Mouse (Mus musculus): ENCODE measurements around the gene Rmnd5b. TPM values are rescaled to one million over a fixed set of nuclear protein-coding genes. Genes with fewer than 3 reads are reported as not detected.
A peak's percentile ranks its signal among the peaks of the same experiment; 100 is the strongest.

Gene Rmnd5b
- polyA plus RNA-seq, 1 experiment from 2014 or later, result 16.0 TPM

DNA sequence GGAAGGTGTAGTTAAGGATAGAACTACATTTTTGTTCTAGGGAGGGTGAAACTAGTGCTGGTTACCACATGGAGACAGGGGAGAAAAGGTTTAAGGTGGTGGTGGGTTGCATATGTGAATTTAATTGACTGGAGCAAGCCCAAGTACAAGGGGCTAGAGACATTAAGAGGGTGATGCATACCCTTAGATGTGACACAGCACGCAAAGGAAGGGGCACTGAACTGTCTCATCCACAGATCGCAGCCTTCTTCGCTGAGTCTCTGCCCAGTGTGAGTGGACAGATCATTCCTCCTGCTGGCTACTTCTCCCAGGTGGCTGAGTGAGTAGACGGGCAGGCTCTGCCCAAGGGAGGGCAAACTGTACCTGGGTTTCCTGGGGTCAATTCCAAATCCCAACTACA, 42.3 kb downstream of the Rmnd5b start:
- Histone ChIP-seq H3K27me3 (ENCODE audit: insufficient read depth, low read length) (no peaks in the 10 kb centered on the region), H3K4me1 (ENCODE audit: insufficient read depth) (no peaks in the 10 kb centered on the region), H3K36me3 (replicated peaks; ENCODE audit: insufficient read depth, low read length) (peaks cover 89% of the 10 kb centered on the region), H3K4me2 (ENCODE audit: low read depth, low read length) (no peak overlapping the region), H3K9ac (replicated peaks) (no peak overlapping the region), H3K4me3 (ENCODE audit: low read depth, low read length) (no peak overlapping the region), H3K27ac (ENCODE audit: low read depth) (no peak overlapping the region), H3K9me3 (ENCODE audit: low read length) (no peaks in the 10 kb centered on the region)
- no peak for DNase-seq
- ATAC-seq, result no peak
- TF ChIP-seq CTCF (IDR thresholded peaks at IDR 0.05; ENCODE audit: low read depth) (no peak), EP300 (IDR thresholded peaks at IDR 0.05; ENCODE audit: low read depth) (no peak)
- 95% methylated on average over 4 of the region's 4 CpGs for WGBS (ENCODE audit: insufficient replicate concordance)

DNA sequence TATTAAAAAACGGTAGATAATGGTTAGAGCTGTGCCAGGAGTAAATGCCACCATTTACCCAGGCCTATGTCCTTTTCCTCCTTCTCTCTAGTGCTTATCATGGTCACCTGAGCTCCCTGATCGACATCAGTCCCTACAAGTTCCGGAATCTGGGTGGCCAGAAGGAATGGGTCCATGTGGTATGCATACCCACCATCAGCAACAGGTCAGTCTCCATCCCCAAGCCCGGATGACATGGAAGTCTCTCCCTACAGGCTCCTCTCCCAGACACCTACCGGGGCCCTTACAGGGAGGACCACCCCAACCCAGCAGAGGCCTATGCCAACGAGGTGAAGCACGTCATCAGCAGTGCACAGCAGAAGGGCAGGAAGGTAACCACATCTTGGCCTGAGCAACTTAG, 43.8 kb downstream of the Rmnd5b start:
- Histone ChIP-seq H3K27ac (ENCODE audit: low read depth) (no peak overlapping the region), H3K9ac (replicated peaks) (no peak overlapping the region), H3K36me3 (replicated peaks; ENCODE audit: insufficient read depth, low read length) (peaks cover 87% of the 10 kb centered on the region), H3K4me2 (ENCODE audit: low read depth, low read length) (no peak overlapping the region), H3K27me3 (ENCODE audit: insufficient read depth, low read length) (no peaks in the 10 kb centered on the region), H3K4me1 (ENCODE audit: insufficient read depth) (no peaks in the 10 kb centered on the region; the same call in 1 of the 2 replicates), H3K9me3 (ENCODE audit: low read length) (no peaks in the 10 kb centered on the region), H3K4me3 (ENCODE audit: low read depth, low read length) (no peak overlapping the region)
- TF ChIP-seq CTCF (IDR thresholded peaks at IDR 0.05; ENCODE audit: low read depth) (no peak), EP300 (IDR thresholded peaks at IDR 0.05; ENCODE audit: low read depth) (no peak)
- no peak for DNase-seq
- WGBS (ENCODE audit: insufficient replicate concordance), result 82% methylated on average over 7 of the region's 7 CpGs
- ATAC-seq, result no peak

GRCm38 (mm10) chr11:51591168-51591567, 44.5 kb downstream of the Rmnd5b start:
- Histone ChIP-seq H3K9me3 (ENCODE audit: low read length) (no peaks in the 10 kb centered on the region), H3K27me3 (ENCODE audit: insufficient read depth, low read length) (no peaks in the 10 kb centered on the region), H3K27ac (ENCODE audit: low read depth) (no peak overlapping the region), H3K4me2 (ENCODE audit: low read depth, low read length) (no peak overlapping the region), H3K9ac (replicated peaks) (no peak overlapping the region), H3K4me3 (ENCODE audit: low read depth, low read length) (no peak overlapping the region), H3K36me3 (replicated peaks; ENCODE audit: insufficient read depth, low read length) (peaks cover 81% of the 10 kb centered on the region), H3K4me1 (ENCODE audit: insufficient read depth) (peaks cover 6% of the 10 kb centered on the region; the same call in 1 of the 2 replicates)
- ATAC-seq (no peak), DNase-seq (no peak)
- 65% methylated on average over 7 of the region's 7 CpGs for WGBS (ENCODE audit: insufficient replicate concordance)
- TF ChIP-seq EP300 (IDR thresholded peaks at IDR 0.05; ENCODE audit: low read depth) (no peak), CTCF (IDR thresholded peaks at IDR 0.05; ENCODE audit: low read depth) (no peak)

DNA sequence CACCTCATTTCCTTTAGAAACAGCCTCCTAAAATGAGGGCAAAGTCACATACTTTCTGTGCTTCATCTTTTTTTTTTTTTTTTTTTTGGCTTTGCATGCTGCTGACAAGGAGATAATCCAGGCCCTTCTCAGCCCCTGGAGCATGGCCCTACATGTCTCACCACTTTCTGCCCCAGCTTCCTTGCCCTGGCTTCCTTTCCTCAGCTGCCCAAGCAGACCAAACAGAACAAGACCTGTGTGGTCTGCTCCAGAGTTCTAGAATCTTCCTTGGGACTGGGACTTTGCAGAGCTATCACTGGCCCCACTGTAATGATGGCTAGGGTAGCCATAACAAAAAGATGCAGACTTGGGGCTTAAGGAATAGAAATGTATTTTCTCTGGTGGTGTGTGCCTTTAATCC, 45.7 kb downstream of the Rmnd5b start:
- TF ChIP-seq CTCF (IDR thresholded peaks at IDR 0.05; ENCODE audit: low read depth) (no peak), EP300 (IDR thresholded peaks at IDR 0.05; ENCODE audit: low read depth) (no peak)
- Histone ChIP-seq H3K36me3 (replicated peaks; ENCODE audit: insufficient read depth, low read length) (peaks cover 69% of the 10 kb centered on the region), H3K4me1 (ENCODE audit: insufficient read depth) (peaks cover 14% of the 10 kb centered on the region), H3K4me2 (ENCODE audit: low read depth, low read length) (no peak overlapping the region), H3K9me3 (ENCODE audit: low read length) (no peaks in the 10 kb centered on the region), H3K27ac (ENCODE audit: low read depth) (no peak overlapping the region), H3K27me3 (ENCODE audit: insufficient read depth, low read length) (no peaks in the 10 kb centered on the region), H3K4me3 (ENCODE audit: low read depth, low read length) (no peak overlapping the region), H3K9ac (replicated peaks) (no peak overlapping the region)
- no peak for ATAC-seq
- DNase-seq, result no peak

DNA sequence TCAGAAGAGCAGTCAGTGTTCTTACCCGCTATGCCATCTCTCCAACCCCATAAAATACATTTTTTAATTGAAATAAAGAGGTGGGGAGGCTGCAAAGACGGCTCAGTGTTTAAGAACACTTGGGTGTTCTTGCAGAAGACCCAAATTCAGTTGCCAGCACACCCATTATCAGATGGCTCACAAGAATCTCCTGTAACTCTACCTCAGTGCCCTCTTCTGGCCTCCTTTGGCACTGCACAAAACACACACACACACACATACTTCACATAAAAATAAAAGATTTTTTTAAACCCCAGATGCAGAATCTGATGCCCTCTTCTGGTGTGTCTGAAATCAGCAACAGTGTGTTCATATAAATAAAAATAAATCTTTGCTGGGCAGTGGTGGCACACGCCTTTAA, 46.9 kb downstream of the Rmnd5b start:
- ATAC-seq (no peak), DNase-seq (no peak)
- Histone ChIP-seq H3K4me1 (ENCODE audit: insufficient read depth) (peaks cover 18% of the 10 kb centered on the region), H3K9ac (replicated peaks) (no peak overlapping the region), H3K4me2 (ENCODE audit: low read depth, low read length) (no peak overlapping the region), H3K27me3 (ENCODE audit: insufficient read depth, low read length) (no peaks in the 10 kb centered on the region), H3K4me3 (ENCODE audit: low read depth, low read length) (no peak overlapping the region), H3K27ac (ENCODE audit: low read depth) (no peak overlapping the region), H3K9me3 (ENCODE audit: low read length) (no peaks in the 10 kb centered on the region), H3K36me3 (replicated peaks; ENCODE audit: insufficient read depth, low read length) (peaks cover 58% of the 10 kb centered on the region)
- TF ChIP-seq CTCF (IDR thresholded peaks at IDR 0.05; ENCODE audit: low read depth) (peak; percentile 30), EP300 (IDR thresholded peaks at IDR 0.05; ENCODE audit: low read depth) (no peak)
- WGBS (ENCODE audit: insufficient replicate concordance), result 93% methylated on average over 3 of the region's 3 CpGs

GRCm38 (mm10) chr11:51587059-51587458, 48.6 kb downstream of the Rmnd5b start:
- WGBS (ENCODE audit: insufficient replicate concordance), result 86% methylated on average over 1 of the region's 1 CpGs
- Histone ChIP-seq H3K4me2 (ENCODE audit: low read depth, low read length) (no peak overlapping the region), H3K9me3 (ENCODE audit: low read length) (no peaks in the 10 kb centered on the region), H3K9ac (replicated peaks) (no peak overlapping the region), H3K36me3 (replicated peaks; ENCODE audit: insufficient read depth, low read length) (peaks cover 40% of the 10 kb centered on the region), H3K27ac (ENCODE audit: low read depth) (no peak overlapping the region), H3K4me3 (ENCODE audit: low read depth, low read length) (no peak overlapping the region), H3K4me1 (ENCODE audit: insufficient read depth) (peaks cover 21% of the 10 kb centered on the region), H3K27me3 (ENCODE audit: insufficient read depth, low read length) (no peaks in the 10 kb centered on the region)
- no peak for TF ChIP-seq CTCF (IDR thresholded peaks at IDR 0.05; ENCODE audit: low read depth)
- no peak for TF ChIP-seq EP300 (IDR thresholded peaks at IDR 0.05; ENCODE audit: low read depth)
- ATAC-seq, result no peak
- no peak for DNase-seq

DNA sequence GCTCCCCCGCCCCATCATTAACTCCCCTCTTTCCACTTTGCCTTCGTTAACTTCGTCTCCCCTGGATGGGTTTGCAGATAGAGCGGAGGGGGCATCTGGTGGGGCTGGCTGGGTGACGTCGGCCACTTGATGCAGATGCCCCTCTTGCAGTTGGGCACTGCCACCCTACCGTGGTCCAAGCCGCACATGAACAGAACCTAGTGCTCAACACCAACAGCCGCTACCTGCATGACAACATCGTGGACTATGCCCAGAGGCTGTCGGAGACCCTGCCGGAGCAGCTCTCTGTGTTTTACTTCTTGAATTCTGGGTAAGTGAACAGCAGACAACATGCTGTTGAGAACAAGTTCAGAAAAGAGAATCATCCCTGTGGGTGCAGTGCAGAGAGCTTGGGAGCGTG, 49.3 kb downstream of the Rmnd5b start:
- H3K4me3 ChIP-seq (ENCODE audit: low read depth, low read length), result no peak overlapping the region
- no peaks in the 10 kb centered on the region for H3K9me3 ChIP-seq (ENCODE audit: low read length)
- H3K4me1 ChIP-seq (ENCODE audit: insufficient read depth), result peaks cover 21% of the 10 kb centered on the region
- no peak for DNase-seq
- H3K27me3 ChIP-seq (ENCODE audit: insufficient read depth, low read length), result no peaks in the 10 kb centered on the region
- WGBS (ENCODE audit: insufficient replicate concordance), result 79% methylated on average over 13 of the region's 13 CpGs
- ATAC-seq, result no peak
- no peak for TF ChIP-seq EP300 (IDR thresholded peaks at IDR 0.05; ENCODE audit: low read depth)
- no peak for TF ChIP-seq CTCF (IDR thresholded peaks at IDR 0.05; ENCODE audit: low read depth)
- peaks cover 35% of the 10 kb centered on the region for H3K36me3 ChIP-seq (replicated peaks; ENCODE audit: insufficient read depth, low read length)
- 0 out of 2 replicates have a peak overlapping the region, but pooled peaks have one; percentile 0 for H3K9ac ChIP-seq (replicated peaks)
- H3K27ac ChIP-seq (ENCODE audit: low read depth), result no peak overlapping the region
- no peak overlapping the region for H3K4me2 ChIP-seq (ENCODE audit: low read depth, low read length)
